Mouse (Mus musculus) midbrain, embryonic 14.5 days (tissue): Measurements from ENCODE around the gene Cebpb. TPM values are rescaled to one million over a fixed set of nuclear protein-coding genes. Genes with fewer than 3 reads are reported as not detected.

ENCODE experiments used
- ATAC-seq: fragments of 200-750 bp; cut with Nextera tagmentation; 2 replicates; pipeline ENCODE4 v1.8.0; 2017; ENCODE audit warnings: moderate number of reproducible peaks, moderate library complexity; ENCODE audit not compliant: low FRiP score, low TSS enrichment
- DNase-seq: peaks from one replicate; pipeline ENCODE4 v3.0.0-alpha.2; 2015
- H3K27ac ChIP-seq: fragments of 300-500 bp; sonication (generic); replicated peaks from 2 replicates; pipeline ENCODE4 v1.5.1; 2014; ENCODE audit warnings: mild to moderate bottlenecking, low read depth, low read length, moderate library complexity
- H3K27me3 ChIP-seq: fragments of 300-500 bp; sonication (generic); 2 replicates; pipeline ENCODE4 v1.6.1; 2014; ENCODE audit warnings: low read length, control low read depth, mixed read lengths; ENCODE audit not compliant: control insufficient read depth, insufficient read depth
- H3K36me3 ChIP-seq: fragments of 300-500 bp; sonication (generic); 2 replicates; pipeline ENCODE4 v1.6.1; 2014; ENCODE audit warnings: low read length, control low read depth; ENCODE audit not compliant: control insufficient read depth, insufficient read depth
- H3K4me1 ChIP-seq: fragments of 300-500 bp; sonication (generic); 2 replicates; pipeline ENCODE4 v1.6.1; 2014; ENCODE audit warnings: mild to moderate bottlenecking, antibody characterized with exemption, low read length, control low read depth; ENCODE audit not compliant: control insufficient read depth, insufficient read depth
- H3K4me2 ChIP-seq: fragments of 300-500 bp; sonication (generic); 2 replicates; pipeline ENCODE4 v1.6.1; 2014; ENCODE audit warnings: mild to moderate bottlenecking, low read length, moderate library complexity
- H3K4me3 ChIP-seq: fragments of 300-500 bp; sonication (generic); replicated peaks from 2 replicates; pipeline ENCODE4 v1.5.1; 2014; ENCODE audit warnings: low read depth, low read length
- H3K9ac ChIP-seq: fragments of 300-500 bp; sonication (generic); replicated peaks from 2 replicates; pipeline ENCODE4 v1.6.1; 2014; ENCODE audit warnings: mild to moderate bottlenecking, low read length, moderate library complexity
- H3K9me3 ChIP-seq: fragments of 300-500 bp; sonication (generic); 2 replicates; pipeline ENCODE4 v1.6.1; 2016; ENCODE audit warnings: low read length, control low read depth, mixed read lengths; ENCODE audit not compliant: control insufficient read depth
- WGBS: fragments of 180-500 bp; shearing (Covaris S2); extraction: QIAGEN DNeasy Blood & Tissue Kit; methylation state at CpG from one replicate; pipeline ENCODE4 v1.1.7; 2014; 5-methylcytosine and 5-hydroxymethylcytosine counted together
- polyA plus RNA-seq: library from polyadenylated mRNA; unstranded; fragments of >200 nt; fragmentation: Nextera tagmentation; extraction: Ambion mirVana; gene quantifications from 2 replicates; pipeline ENCODE4 v1.2.1, GENCODE M21; 2014

Gene Cebpb
- polyA plus RNA-seq, 1 experiment from 2014 or later = 1.4 TPM

DNA sequence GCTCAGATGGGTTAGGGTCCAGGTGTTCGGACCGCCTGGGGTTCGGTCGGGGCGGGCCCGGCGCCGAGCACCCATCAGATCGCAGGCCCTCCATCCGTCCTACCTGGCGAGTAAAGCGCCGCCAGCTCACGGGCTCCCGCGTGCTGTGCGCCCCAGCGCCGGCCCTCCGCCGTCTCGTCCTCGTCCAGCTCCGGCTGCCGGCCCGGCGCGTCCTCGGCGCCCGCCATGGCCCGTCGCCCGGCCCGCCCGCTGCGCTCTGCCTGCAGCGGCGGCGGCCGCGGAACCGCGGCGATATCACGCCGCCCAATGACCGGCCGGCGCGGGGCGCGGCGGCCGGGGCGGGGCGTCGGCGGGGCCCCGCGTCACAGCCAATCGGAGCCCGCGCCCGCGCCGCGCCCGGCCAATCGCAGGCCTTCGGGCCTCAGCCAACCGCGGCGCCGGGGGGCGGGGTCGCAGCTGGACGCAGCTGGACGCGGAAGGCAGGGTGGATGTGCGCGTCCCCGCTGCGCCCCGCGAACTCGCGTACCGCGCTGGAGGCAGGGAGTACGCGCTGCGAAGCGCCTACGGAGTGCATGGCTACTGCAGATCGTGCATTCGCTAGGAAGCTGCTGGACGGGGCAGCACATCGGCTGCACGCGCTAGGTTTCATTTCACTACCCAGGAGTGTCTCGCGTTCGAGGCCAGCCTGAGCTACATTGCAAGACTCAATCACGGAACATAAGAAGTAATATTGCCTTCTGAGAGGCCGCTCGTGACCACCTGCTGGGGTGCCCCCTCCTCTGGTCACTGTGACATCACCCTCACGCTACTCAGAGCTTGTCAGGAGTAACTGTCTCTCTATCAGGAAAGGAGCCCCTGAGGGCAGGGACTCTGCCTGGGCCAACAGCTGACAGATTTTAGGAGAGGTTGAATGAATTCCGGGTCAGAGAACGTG is 27.2 kb upstream of the Cebpb start, which contains the start of gene Gm20431:
Gene Gm20431, minus strand, starts transcription at position 227 of the 934 bp plus-strand sequence.
- Histone ChIP-seq H3K36me3 (no peaks in the 10 kb centered on the region), H3K27ac (peak within 1 kb of the TSS; percentile 71), H3K27me3 (peaks cover 4% of the 10 kb centered on the region; the same call in 1 of the 2 replicates), H3K4me1 (peaks cover 15% of the 10 kb centered on the region), H3K4me3 (peak within 1 kb of the TSS; percentile 76), H3K9ac (peak within 1 kb of the TSS; percentile 82), H3K9me3 (no peaks in the 10 kb centered on the region), H3K4me2 (peak within 1 kb of the TSS; percentile 94)
- DNase-seq (peak; percentile 98), ATAC-seq (peak; percentile 96)
- under 1% methylated on average over 104 of the region's 110 CpGs for WGBS

- ATAC-seq (no peak), DNase-seq (no peak)
- no peaks in the 10 kb centered on the region for H3K9me3 ChIP-seq
- H3K27ac ChIP-seq = no peak overlapping the region
- no peak overlapping the region for H3K4me3 ChIP-seq
- H3K4me1 ChIP-seq = peaks cover 15% of the 10 kb centered on the region
- WGBS = 52% methylated on average over 6 of the region's 6 CpGs
- H3K36me3 ChIP-seq = no peaks in the 10 kb centered on the region
- peaks cover 4% of the 10 kb centered on the region; the same call in 1 of the 2 replicates for H3K27me3 ChIP-seq
- H3K4me2 ChIP-seq = no peak overlapping the region
- no peak overlapping the region for H3K9ac ChIP-seq
Measured at GRCm38 (mm10) chr2:167662713-167663112, 26.0 kb upstream of the Cebpb start.

GRCm38 (mm10) chr2:167665972-167666713 is 22.6 kb upstream of the Cebpb start:
- Histone ChIP-seq H3K9ac (no peak overlapping the region), H3K4me2 (no peak overlapping the region), H3K36me3 (no peaks in the 10 kb centered on the region), H3K27me3 (peaks cover 4% of the 10 kb centered on the region; the same call in 1 of the 2 replicates), H3K4me3 (no peak overlapping the region), H3K9me3 (no peaks in the 10 kb centered on the region), H3K4me1 (no peaks in the 10 kb centered on the region), H3K27ac (no peak overlapping the region)
- 86% methylated on average over 18 of the region's 18 CpGs for WGBS
- ATAC-seq (no peak), DNase-seq (no peak)

DNA sequence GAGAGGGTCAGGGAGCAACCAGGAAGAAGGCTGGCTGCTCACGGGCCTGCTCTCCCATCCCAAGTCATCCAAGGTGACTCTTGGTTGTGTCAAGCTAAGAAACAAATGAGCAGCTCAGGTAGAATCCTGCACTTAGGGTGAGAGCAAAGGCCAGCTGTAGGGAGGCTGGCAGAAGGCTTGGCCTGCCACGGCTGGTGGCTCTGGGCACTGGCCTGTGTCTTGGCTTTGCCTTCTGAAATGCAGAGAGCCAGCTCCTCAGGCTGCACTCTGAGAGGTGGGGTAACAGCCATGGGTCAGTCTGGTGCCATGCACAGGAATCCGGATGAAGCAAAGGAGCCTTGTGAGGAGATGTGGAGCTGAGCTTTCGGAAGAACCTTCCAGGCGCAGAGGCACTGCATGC is 20.3 kb upstream of the Cebpb start:
- H3K27me3 ChIP-seq = no peaks in the 10 kb centered on the region
- WGBS = 89% methylated on average over 5 of the region's 5 CpGs

GRCm38 (mm10) chr2:167669398-167669797 is 19.3 kb upstream of the Cebpb start:
- ATAC-seq = no peak

More for the DNA sequence above, 20.3 kb upstream of the Cebpb start:
- Histone ChIP-seq H3K4me3 (no peak overlapping the region), H3K27ac (no peak overlapping the region), H3K9ac (no peak overlapping the region), H3K36me3 (no peaks in the 10 kb centered on the region), H3K4me1 (0 out of 2 replicates have a peak, but pooled peaks cover 2% of the 10 kb centered on the region), H3K9me3 (no peaks in the 10 kb centered on the region), H3K4me2 (no peak overlapping the region)
- no peak for ATAC-seq
- no peak for DNase-seq

DNA sequence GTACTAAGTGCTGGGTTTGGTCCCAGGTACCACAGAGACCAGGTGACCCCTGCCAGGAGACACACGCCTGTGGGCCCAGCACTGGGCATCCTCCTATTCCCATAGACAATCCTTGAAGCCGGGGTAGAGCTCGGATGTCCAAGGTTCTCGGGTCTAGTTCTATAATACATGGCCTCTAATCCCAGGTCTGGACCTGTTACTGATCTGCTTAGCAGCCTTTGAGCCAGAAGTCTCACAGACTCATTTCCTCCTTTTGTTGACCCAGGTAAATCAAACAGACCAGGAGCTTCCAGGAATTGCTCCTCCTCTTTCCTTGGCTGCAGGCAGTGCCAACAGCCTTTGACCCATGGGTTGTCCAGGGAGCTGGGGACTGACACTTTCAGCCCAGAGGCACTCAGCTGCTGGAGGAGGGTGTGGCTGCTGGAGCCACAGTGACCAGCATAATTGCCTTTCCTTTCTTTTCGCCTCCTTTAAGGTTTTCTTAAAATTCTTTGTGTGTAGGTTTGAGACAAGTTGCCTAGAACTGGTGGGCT is 17.5 kb upstream of the Cebpb start:
- Histone ChIP-seq H3K9ac (no peak overlapping the region), H3K27ac (no peak overlapping the region), H3K27me3 (no peaks in the 10 kb centered on the region), H3K4me1 (0 out of 2 replicates have a peak, but pooled peaks cover 2% of the 10 kb centered on the region), H3K36me3 (no peaks in the 10 kb centered on the region), H3K9me3 (no peaks in the 10 kb centered on the region), H3K4me2 (no peak overlapping the region), H3K4me3 (no peak overlapping the region)
- 86% methylated on average over 5 of the region's 5 CpGs for WGBS
- ATAC-seq (no peak), DNase-seq (no peak)

More at GRCm38 (mm10) chr2:167669398-167669797, 19.3 kb upstream of the Cebpb start:
- 0 out of 2 replicates have a peak, but pooled peaks cover 2% of the 10 kb centered on the region for H3K4me1 ChIP-seq
- 78% methylated on average over 4 of the region's 4 CpGs for WGBS
- H3K27me3 ChIP-seq = no peaks in the 10 kb centered on the region
- H3K27ac ChIP-seq = no peak overlapping the region
- no peak overlapping the region for H3K4me3 ChIP-seq
- no peak overlapping the region for H3K9ac ChIP-seq
- no peak for DNase-seq
- H3K36me3 ChIP-seq = no peaks in the 10 kb centered on the region
- no peak overlapping the region for H3K4me2 ChIP-seq
- H3K9me3 ChIP-seq = no peaks in the 10 kb centered on the region

GRCm38 (mm10) chr2:167672212-167672685 is 16.5 kb upstream of the Cebpb start:
- WGBS = 17% methylated on average over 13 of the region's 13 CpGs
- no peak overlapping the region for H3K9ac ChIP-seq
- H3K4me2 ChIP-seq = no peak overlapping the region
- DNase-seq = peak; percentile 71
- H3K4me3 ChIP-seq = no peak overlapping the region
- no peaks in the 10 kb centered on the region for H3K36me3 ChIP-seq
- H3K4me1 ChIP-seq = 0 out of 2 replicates have a peak, but pooled peaks cover 2% of the 10 kb centered on the region
- no peak overlapping the region for H3K27ac ChIP-seq
- ATAC-seq = peak; percentile 20; the same call in 1 of the 2 replicates
- no peaks in the 10 kb centered on the region for H3K9me3 ChIP-seq
- no peaks in the 10 kb centered on the region for H3K27me3 ChIP-seq
